Mouse (Mus musculus): ENCODE data around the gene Zkscan16. TPM values are rescaled to one million over a fixed set of nuclear protein-coding genes. Genes with fewer than 3 reads are reported as not detected.

The Zkscan16 gene
- polyA plus RNA-seq, 1 experiment = 0.04 TPM

DNA sequence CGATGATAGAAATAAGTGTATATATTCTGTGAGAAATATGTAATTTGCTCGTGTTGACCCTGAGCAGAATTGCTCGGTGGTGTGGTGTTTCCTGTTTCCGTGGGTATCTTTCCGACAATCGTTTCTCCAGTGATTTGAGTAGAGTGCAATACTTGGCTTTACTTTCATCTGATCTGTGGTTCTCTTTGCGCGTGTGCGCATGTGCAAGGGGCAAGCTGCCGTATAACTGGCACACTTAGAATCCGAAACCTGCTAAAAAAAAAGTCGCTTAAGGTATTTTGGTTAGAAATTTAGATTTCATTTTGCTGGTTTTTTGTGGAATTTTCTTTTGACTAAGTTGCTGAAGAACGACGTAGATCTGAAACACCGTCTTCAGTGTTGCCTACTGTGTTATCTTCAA, 18.3 kb downstream of the Zkscan16 start:
- Histone ChIP-seq H3K27me3 (ENCODE audit: control insufficient read depth, insufficient read depth, low read length) (no peaks in the 10 kb centered on the region), H3K4me3 (ENCODE audit: extremely low read depth, insufficient read depth, insufficient read length) (no peak overlapping the region), H3K4me1 (ENCODE audit: control insufficient read depth, insufficient read depth, insufficient read length) (no peaks in the 10 kb centered on the region), H3K36me3 (ENCODE audit: control insufficient read depth, insufficient read depth, low read length) (no peaks in the 10 kb centered on the region), H3K27ac (ENCODE audit: insufficient read depth, low read length) (no peak overlapping the region)
- DNase-seq (ENCODE audit: low read depth in 1 of 2, low spot score in 2 of 2) = no peak
- 83% methylated on average over 15 of the region's 15 CpGs for WGBS
- TF ChIP-seq CTCF (IDR thresholded peaks at IDR 0.05; ENCODE audit: extremely low read depth, insufficient read depth, insufficient read length, insufficient replicate concordance) (no peak), POLR2A (IDR thresholded peaks at IDR 0.05; ENCODE audit: low read depth, low read length) (no peak)

DNA sequence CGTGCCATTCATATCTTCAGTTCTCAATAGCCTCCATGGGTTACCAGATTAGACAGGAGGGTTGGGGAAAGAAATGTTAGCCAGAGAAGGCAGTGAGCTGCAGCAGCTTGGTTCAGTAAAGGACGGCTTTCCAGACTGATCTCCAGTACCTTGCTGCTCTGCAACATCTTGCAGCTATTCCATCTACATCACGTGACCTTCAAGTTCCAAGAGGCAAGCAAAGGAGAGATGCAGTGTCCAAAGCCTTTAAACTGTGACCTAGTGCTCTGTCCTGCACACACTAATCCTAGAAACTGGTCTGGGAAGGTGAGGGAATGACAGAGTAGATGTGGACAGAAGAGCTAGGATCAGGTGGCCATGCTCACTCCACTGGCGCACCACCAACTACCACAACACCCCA, 19.8 kb downstream of the Zkscan16 start:
- DNase-seq (ENCODE audit: low read depth in 1 of 2, low spot score in 2 of 2) = no peak
- H3K36me3 ChIP-seq (ENCODE audit: control insufficient read depth, insufficient read depth, low read length) = no peaks in the 10 kb centered on the region
- WGBS = 93% methylated on average over 4 of the region's 4 CpGs
- TF ChIP-seq POLR2A (IDR thresholded peaks at IDR 0.05; ENCODE audit: low read depth, low read length) (no peak), CTCF (IDR thresholded peaks at IDR 0.05; ENCODE audit: extremely low read depth, insufficient read depth, insufficient read length, insufficient replicate concordance) (no peak)
- H3K27me3 ChIP-seq (ENCODE audit: control insufficient read depth, insufficient read depth, low read length) = no peaks in the 10 kb centered on the region
- no peaks in the 10 kb centered on the region for H3K4me1 ChIP-seq (ENCODE audit: control insufficient read depth, insufficient read depth, insufficient read length)
- no peak overlapping the region for H3K4me3 ChIP-seq (ENCODE audit: extremely low read depth, insufficient read depth, insufficient read length)
- H3K27ac ChIP-seq (ENCODE audit: insufficient read depth, low read length) = no peak overlapping the region

DNA sequence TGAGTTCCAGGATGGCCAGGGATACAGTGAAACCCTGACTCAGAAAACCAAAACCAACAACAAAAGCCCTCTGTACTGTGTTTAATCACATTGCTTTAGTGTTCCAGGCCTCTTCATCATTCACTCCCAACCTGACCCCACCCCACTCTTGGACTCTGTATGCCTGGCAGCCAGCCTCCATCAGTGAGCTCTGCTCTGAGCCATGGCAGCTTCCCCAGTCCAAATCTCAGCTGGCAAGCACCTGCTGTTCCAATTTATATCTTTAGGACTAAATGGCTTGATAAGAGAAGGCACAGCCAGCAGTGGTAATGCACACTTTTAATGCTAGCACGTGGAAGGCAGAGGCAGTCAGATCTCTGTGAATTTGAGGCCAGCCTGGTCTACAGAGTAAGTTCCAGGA, 21.7 kb downstream of the Zkscan16 start:
- Histone ChIP-seq H3K4me1 (ENCODE audit: control insufficient read depth, insufficient read depth, insufficient read length) (no peaks in the 10 kb centered on the region), H3K27ac (ENCODE audit: insufficient read depth, low read length) (no peak overlapping the region), H3K36me3 (ENCODE audit: control insufficient read depth, insufficient read depth, low read length) (no peaks in the 10 kb centered on the region), H3K27me3 (ENCODE audit: control insufficient read depth, insufficient read depth, low read length) (no peaks in the 10 kb centered on the region), H3K4me3 (ENCODE audit: extremely low read depth, insufficient read depth, insufficient read length) (no peak overlapping the region)
- DNase-seq (ENCODE audit: low read depth in 1 of 2, low spot score in 2 of 2) = no peak
- 86% methylated on average over 1 of the region's 1 CpGs for WGBS
- TF ChIP-seq POLR2A (IDR thresholded peaks at IDR 0.05; ENCODE audit: low read depth, low read length) (no peak), CTCF (IDR thresholded peaks at IDR 0.05; ENCODE audit: extremely low read depth, insufficient read depth, insufficient read length, insufficient replicate concordance) (no peak)

DNA sequence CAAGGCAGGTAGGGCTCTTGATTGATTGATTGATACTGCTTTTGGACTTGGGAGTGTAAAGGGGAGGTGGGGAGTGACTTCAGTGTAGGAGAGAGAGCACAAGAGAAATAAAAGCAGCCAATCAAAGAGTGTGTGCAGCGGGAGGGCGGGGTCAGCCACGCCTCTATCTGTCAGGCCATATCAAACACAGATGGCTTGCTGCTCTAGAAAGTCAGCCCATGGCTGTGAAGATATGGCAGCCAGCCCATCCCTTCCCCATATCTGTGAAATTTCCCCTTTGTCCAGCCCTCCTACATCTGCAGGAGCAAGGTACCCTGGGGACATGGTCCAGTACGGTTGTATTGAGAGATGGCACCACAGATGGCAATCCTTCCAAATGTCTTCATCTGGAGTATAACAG, 27.2 kb downstream of the Zkscan16 start:
- TF ChIP-seq CTCF (IDR thresholded peaks at IDR 0.05; ENCODE audit: extremely low read depth, insufficient read depth, insufficient read length, insufficient replicate concordance) (no peak), POLR2A (IDR thresholded peaks at IDR 0.05; ENCODE audit: low read depth, low read length) (no peak)
- H3K36me3 ChIP-seq (ENCODE audit: control insufficient read depth, insufficient read depth, low read length) = no peaks in the 10 kb centered on the region

DNA sequence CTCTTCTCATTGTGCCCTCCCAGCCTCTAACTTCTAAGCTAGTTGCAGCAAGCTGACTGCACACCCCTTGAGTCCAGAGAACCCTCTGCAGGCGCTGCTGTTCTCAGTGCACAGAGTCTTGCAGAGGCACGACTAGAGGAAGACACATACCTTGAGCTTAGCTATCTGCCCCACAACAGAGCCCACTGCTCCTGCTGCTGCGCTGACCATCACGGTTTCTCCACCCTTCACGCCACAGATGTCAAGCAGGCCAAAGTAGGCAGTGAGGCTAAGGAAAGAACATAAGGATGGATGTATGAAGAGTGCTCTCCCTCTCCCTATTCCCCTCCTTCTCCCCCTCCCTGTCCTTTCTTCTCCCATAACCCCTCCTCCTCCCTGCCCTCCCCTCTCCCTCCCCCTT, 32.3 kb downstream of the Zkscan16 start:
- no peaks in the 10 kb centered on the region for H3K27me3 ChIP-seq (ENCODE audit: control insufficient read depth, insufficient read depth, low read length)
- H3K27ac ChIP-seq (ENCODE audit: insufficient read depth, low read length) = no peak overlapping the region
- TF ChIP-seq POLR2A (IDR thresholded peaks at IDR 0.05; ENCODE audit: low read depth, low read length) (no peak), CTCF (IDR thresholded peaks at IDR 0.05; ENCODE audit: extremely low read depth, insufficient read depth, insufficient read length, insufficient replicate concordance) (no peak)
- WGBS = 97% methylated on average over 5 of the region's 5 CpGs
- DNase-seq (ENCODE audit: low read depth in 1 of 2, low spot score in 2 of 2) = no peak
- H3K36me3 ChIP-seq (ENCODE audit: control insufficient read depth, insufficient read depth, low read length) = no peaks in the 10 kb centered on the region; the same call in 1 of the 2 replicates
- no peak overlapping the region for H3K4me3 ChIP-seq (ENCODE audit: extremely low read depth, insufficient read depth, insufficient read length)
- no peaks in the 10 kb centered on the region for H3K4me1 ChIP-seq (ENCODE audit: control insufficient read depth, insufficient read depth, insufficient read length)

More for the DNA sequence above, 27.2 kb downstream of the Zkscan16 start:
- H3K27ac ChIP-seq (ENCODE audit: insufficient read depth, low read length) = no peak overlapping the region
- H3K4me3 ChIP-seq (ENCODE audit: extremely low read depth, insufficient read depth, insufficient read length) = no peak overlapping the region
- no peak for DNase-seq (ENCODE audit: low read depth in 1 of 2, low spot score in 2 of 2)
- no peaks in the 10 kb centered on the region for H3K27me3 ChIP-seq (ENCODE audit: control insufficient read depth, insufficient read depth, low read length)
- 81% methylated on average over 4 of the region's 4 CpGs for WGBS
- H3K4me1 ChIP-seq (ENCODE audit: control insufficient read depth, insufficient read depth, insufficient read length) = no peaks in the 10 kb centered on the region

DNA sequence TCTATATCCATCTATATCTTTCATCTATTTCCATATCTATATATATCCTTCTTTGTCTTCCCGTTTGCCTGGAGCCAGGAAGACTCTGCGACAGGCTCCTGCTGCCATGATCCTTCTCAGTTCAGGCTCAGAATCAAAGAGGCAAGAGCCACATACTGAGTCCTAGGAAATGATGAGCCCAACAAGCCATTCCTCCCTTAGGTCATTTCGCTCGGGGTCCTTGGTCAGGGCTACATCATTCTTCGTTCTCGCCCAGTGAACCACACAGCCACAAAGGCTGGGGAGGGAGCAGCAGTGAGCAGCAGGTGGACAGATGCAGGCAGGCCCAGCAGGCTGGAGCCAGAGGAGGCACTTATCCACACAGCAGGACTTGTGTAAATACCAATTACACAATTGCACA, 38.0 kb downstream of the Zkscan16 start:
- Histone ChIP-seq H3K27me3 (ENCODE audit: control insufficient read depth, insufficient read depth, low read length) (no peaks in the 10 kb centered on the region), H3K4me1 (ENCODE audit: control insufficient read depth, insufficient read depth, insufficient read length) (peaks cover 3% of the 10 kb centered on the region; the same call in 1 of the 2 replicates), H3K36me3 (ENCODE audit: control insufficient read depth, insufficient read depth, low read length) (no peaks in the 10 kb centered on the region; the same call in 1 of the 2 replicates), H3K4me3 (ENCODE audit: extremely low read depth, insufficient read depth, insufficient read length) (no peak overlapping the region), H3K27ac (ENCODE audit: insufficient read depth, low read length) (no peak overlapping the region)
- WGBS = 88% methylated on average over 6 of the region's 6 CpGs
- TF ChIP-seq POLR2A (IDR thresholded peaks at IDR 0.05; ENCODE audit: low read depth, low read length) (no peak), CTCF (IDR thresholded peaks at IDR 0.05; ENCODE audit: extremely low read depth, insufficient read depth, insufficient read length, insufficient replicate concordance) (no peak)
- DNase-seq (ENCODE audit: low read depth in 1 of 2, low spot score in 2 of 2) = no peak

DNA sequence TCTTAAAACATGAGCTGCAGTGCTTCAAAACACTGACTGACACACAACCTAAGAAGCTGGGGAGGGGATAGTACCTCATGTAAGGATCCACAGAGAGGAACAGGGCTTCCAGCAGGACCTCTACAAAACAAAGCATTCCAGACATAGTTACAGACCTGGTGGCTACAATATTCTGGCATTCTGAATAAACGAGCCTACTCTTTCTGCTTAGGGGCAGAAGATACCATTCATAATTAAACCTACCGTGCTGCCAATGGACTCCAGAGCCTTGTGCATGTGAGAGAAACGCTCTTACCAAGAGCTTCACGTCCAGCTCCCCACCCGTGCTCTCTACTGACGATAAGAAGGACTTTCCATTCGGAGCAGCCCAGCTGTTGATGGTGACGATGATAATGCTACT, 39.4 kb downstream of the Zkscan16 start:
- Histone ChIP-seq H3K36me3 (ENCODE audit: control insufficient read depth, insufficient read depth, low read length) (no peaks in the 10 kb centered on the region; the same call in 1 of the 2 replicates), H3K4me3 (ENCODE audit: extremely low read depth, insufficient read depth, insufficient read length) (no peak overlapping the region), H3K27me3 (ENCODE audit: control insufficient read depth, insufficient read depth, low read length) (no peaks in the 10 kb centered on the region), H3K27ac (ENCODE audit: insufficient read depth, low read length) (no peak overlapping the region), H3K4me1 (ENCODE audit: control insufficient read depth, insufficient read depth, insufficient read length) (peaks cover 7% of the 10 kb centered on the region; the same call in 1 of the 2 replicates)
- DNase-seq (ENCODE audit: low read depth in 1 of 2, low spot score in 2 of 2) = no peak
- TF ChIP-seq CTCF (IDR thresholded peaks at IDR 0.05; ENCODE audit: extremely low read depth, insufficient read depth, insufficient read length, insufficient replicate concordance) (no peak), POLR2A (IDR thresholded peaks at IDR 0.05; ENCODE audit: low read depth, low read length) (no peak)
- 95% methylated on average over 8 of the region's 8 CpGs for WGBS
